Mouse (Mus musculus): ENCODE measurements around the gene Zfp965.
"Not testable (repeated sequence)": the region's sequence is repeated elsewhere in the genome, so short reads cannot be mapped to it uniquely, and the experiment has no call there.

Zfp965 gene

DNA sequence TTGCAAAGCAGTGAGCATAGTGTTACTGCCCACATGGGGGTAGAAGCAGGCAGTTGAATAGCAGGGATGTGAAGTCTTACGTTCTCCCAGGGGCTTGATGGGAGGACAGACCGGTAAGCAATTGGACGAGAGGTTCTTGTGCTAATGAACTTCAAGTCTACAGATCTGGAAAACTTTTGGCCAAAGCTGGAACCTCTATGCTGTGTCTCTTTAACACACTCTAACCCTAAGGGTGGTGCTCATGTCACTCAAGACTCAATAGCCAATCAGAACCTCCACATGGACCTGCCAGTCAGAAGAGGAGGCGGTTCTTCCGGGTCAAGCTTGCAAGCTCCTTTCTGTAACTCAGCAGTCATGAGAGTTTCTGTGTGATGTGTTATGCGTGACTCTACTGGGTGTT lies at the start of gene Zfp965:
Gene Zfp965 (plus strand): TSS at position 301 of the 400 bp plus-strand sequence.
- DNase-seq (ENCODE audit: low read depth, low spot score), result not testable (repeated sequence)

DNA sequence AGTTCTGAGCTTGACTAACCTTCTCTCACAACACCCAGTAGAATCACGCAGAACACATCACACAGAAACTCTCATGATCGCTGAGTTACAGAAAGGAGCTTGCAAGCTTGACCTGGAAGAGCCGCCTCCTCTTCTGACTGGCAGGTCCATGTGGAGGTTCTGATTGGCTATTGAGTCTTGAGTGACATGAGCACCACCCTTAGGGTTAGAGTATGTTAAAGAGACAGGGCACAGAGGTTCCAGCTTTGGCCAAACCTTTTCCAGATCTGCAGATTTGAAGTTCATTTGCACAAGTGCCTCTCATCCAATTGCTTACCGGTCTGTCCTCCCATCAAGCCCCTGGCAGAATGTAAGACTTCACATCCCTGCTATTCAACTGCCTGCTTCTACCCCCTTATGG lies 34.1 kb upstream of the Zfp965 start, which contains the start of gene Gm4724:
Gene Gm4724 (minus strand): TSS at position 101 of the 400 bp plus-strand sequence.
- not testable (repeated sequence) for DNase-seq (ENCODE audit: low read depth, low spot score)
